Mouse (Mus musculus): ENCODE measurements around the gene Kcnk7.
"Not testable (repeated sequence)": the region's sequence is repeated elsewhere in the genome, so short reads cannot be mapped to it uniquely, and the experiment has no call there.

The Kcnk7 gene

GRCm38 (mm10) chr19:5704163-5704800 is at the start of gene Kcnk7:
Kcnk7 (plus strand) TSS chr19:5704367.
- no peak for DNase-seq

- DNase-seq, result peak; percentile 29 to 49
Observed at GRCm38 (mm10) chr19:5654720-5655298, 49.4 kb upstream of the Kcnk7 start.

GRCm38 (mm10) chr19:5660942-5661751 is 43.0 kb upstream of the Kcnk7 start:
- no peak for DNase-seq

GRCm38 (mm10) chr19:5662310-5662709 is 41.9 kb upstream of the Kcnk7 start:
- DNase-seq, result no peak

GRCm38 (mm10) chr19:5662981-5663913 is 40.9 kb upstream of the Kcnk7 start, which contains the start of gene Sipa1:
Sipa1 (minus strand) TSS chr19:5663707.
- DNase-seq, result peak; percentile 77 to 84

- DNase-seq, result no peak
Observed at GRCm38 (mm10) chr19:5664669-5665257, 39.4 kb upstream of the Kcnk7 start.

- DNase-seq, result no peak
Observed at GRCm38 (mm10) chr19:5665465-5665864, 38.7 kb upstream of the Kcnk7 start.

- DNase-seq, result no peak
Observed at GRCm38 (mm10) chr19:5666386-5666785, 37.8 kb upstream of the Kcnk7 start.

GRCm38 (mm10) chr19:5668372-5668771 is 35.8 kb upstream of the Kcnk7 start:
- no peak for DNase-seq

- no peak for DNase-seq
Observed at GRCm38 (mm10) chr19:5680432-5680831, 23.7 kb upstream of the Kcnk7 start.

- DNase-seq, result no peak
Observed at GRCm38 (mm10) chr19:5684236-5684635, 19.9 kb upstream of the Kcnk7 start.

- DNase-seq, result no peak
Observed at GRCm38 (mm10) chr19:5684985-5685384, 19.2 kb upstream of the Kcnk7 start.

GRCm38 (mm10) chr19:5685431-5685830 is 18.7 kb upstream of the Kcnk7 start:
- DNase-seq, result no peak

- no peak for DNase-seq
Observed at GRCm38 (mm10) chr19:5685861-5686260, 18.3 kb upstream of the Kcnk7 start.

GRCm38 (mm10) chr19:5686437-5686836 is 17.7 kb upstream of the Kcnk7 start:
- no peak for DNase-seq

- DNase-seq, result not testable (repeated sequence)
Observed at GRCm38 (mm10) chr19:5686954-5687353, 17.2 kb upstream of the Kcnk7 start.

- DNase-seq, result no peak
Observed at GRCm38 (mm10) chr19:5687738-5688137, 16.4 kb upstream of the Kcnk7 start.

GRCm38 (mm10) chr19:5688200-5689087 is 15.7 kb upstream of the Kcnk7 start, which contains the start of the genes Map3k11 and Pcnx3:
Map3k11 (plus strand) TSS chr19:5688742.
Pcnx3 (minus strand) TSS chr19:5688908.
- peak; percentile 97 to 99 for DNase-seq

- DNase-seq, result no peak
Observed at GRCm38 (mm10) chr19:5689088-5689428, 15.1 kb upstream of the Kcnk7 start.

- peak; percentile 76 to 77 for DNase-seq
Observed at GRCm38 (mm10) chr19:5689565-5690342, 14.4 kb upstream of the Kcnk7 start.
